Mouse (Mus musculus): ENCODE results near the gene Cort. TPM values are rescaled to one million over a fixed set of nuclear protein-coding genes. Genes with fewer than 3 reads are reported as not detected.

Cort gene
- 0.25 TPM in 1 of 2 replicates, not detected in the other for polyA plus RNA-seq (2015; fragmentation: Nextera tagmentation; extraction: Ambion mirVana)

DNA sequence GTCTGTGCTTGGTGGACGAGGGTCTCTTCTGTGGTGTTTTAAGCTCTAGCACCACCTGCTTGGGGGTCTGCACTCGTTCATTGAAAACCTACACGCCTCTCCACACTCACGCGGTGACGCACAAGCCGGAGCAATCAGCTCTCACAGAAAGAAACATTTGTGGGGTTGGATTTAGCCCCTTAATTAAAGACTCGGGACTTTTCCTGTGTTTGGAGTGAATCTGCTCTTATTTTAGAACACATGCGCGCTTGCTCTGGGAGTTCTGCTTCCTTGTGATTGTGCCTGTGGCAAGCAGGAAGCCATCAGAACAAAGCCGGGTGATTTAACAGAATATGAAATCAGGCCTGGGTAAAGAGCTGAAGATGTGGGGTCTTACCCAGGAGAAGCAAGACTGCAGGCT lies at the start of gene Cort:
Gene Cort (minus strand): TSS at position 101 of the 400 bp plus-strand sequence.

DNA sequence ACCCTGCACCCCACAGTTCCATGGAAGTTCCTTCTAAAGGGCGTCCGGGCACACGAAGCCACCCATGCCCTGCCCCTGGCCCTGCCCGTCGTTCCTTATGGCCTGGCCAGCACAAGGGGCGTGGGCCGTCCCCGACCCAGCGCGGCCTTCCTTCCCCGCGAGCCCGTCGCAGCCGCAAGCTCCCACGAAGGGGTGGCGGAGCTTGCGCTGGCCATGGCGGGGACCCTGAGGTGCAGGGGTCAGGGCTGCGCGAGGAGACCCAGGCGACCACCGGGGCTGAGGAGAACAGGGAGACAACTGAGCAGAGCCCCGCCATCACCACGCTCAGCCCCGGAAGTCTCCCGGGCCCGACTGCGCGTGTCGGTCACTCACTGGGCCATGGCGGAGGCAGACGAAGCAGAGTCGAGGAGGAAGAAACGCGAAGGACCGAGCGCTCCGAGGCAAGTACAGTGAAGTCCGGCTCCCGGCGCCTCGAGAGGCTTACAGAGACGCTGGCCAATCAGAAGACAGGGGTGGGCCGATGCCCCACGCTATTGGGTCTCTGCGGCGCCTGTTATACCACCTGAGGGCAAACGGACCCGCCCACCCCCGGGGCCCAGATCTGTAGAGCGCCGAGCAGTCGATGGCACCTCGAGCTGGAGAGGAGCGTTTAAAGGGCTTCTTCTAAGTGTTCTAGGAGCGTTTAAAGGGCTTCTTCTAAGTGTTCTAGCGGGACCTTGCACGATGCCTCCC lies 39.8 kb upstream of the Cort start, which contains the start of gene Pgd:
Gene Pgd (minus strand): TSS at position 557 of the 732 bp plus-strand sequence.

DNA sequence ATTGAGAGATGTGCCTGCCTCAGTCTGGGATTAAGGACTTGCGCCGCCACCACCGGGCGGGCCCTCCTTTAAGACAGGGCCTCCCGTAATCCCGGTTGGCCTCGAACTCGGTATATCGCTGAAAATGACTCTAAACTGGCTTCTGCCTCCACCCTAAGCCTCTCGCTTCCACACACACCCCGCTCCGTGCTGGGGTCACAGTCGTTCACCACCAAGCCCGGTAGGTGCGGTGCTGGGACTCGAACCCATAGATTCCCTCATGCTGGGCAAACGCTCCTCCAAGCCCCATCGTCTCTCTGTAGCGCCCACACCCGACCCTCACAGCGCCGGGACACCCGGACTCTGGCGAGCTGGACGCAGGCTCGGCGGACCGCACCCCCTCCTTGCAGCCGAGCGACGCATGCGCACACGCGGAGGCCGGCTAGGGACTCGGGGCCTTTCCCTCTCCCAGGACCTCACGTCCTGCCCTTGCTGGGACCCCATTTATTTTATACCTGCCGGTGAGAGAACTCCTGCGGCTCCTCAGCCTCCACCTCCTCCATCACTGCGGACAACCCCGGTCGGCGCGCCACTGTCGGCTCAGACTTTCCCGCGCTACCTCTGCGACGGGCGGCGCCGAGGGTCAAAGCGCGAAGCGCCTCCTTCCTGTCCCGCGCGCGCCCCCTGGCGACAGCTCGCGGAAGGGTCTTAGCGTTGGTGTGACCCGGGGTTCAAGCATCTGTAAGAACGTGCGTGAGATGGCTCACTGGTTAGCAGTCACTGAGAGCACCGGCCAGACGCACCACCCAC lies 10.6 kb upstream of the Cort start, which contains the start of gene Cenps:
Gene Cenps (minus strand): TSS at position 648 of the 789 bp plus-strand sequence.

DNA sequence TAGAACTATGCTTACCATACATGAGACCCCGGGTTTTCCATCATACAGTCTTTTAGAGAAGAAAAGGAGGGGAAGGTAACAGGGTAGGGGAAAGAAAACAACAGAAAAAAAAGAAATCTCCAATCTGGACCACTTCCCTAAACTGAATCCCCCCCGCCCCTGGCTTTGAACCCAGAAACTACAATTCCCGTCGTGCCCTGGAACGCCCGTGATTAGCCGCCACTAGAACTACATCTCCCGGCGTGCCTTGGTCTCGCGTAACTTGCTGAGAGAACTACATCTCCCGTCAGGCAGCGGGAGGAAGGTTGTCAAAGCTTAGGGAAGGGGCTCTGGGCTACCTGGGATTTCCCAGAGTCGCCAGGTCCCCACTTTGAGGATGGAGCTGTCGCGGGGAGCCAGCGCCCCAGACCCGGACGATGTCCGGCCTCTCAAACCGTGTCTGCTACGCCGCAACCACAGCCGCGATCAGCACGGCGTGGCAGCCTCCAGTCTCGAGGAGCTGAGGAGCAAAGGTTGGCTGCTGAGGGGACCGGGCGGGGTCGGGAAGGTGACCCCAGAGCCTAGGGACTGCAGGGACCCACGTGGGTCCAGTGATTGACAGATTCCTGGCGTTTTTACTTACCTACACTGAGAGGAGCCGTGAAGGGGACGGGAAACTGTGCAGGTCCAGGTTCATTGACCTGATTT lies 22.5 kb downstream of the Cort start, which contains the start of gene Dffa:
Gene Dffa (plus strand): TSS at position 272 of the 687 bp plus-strand sequence.

DNA sequence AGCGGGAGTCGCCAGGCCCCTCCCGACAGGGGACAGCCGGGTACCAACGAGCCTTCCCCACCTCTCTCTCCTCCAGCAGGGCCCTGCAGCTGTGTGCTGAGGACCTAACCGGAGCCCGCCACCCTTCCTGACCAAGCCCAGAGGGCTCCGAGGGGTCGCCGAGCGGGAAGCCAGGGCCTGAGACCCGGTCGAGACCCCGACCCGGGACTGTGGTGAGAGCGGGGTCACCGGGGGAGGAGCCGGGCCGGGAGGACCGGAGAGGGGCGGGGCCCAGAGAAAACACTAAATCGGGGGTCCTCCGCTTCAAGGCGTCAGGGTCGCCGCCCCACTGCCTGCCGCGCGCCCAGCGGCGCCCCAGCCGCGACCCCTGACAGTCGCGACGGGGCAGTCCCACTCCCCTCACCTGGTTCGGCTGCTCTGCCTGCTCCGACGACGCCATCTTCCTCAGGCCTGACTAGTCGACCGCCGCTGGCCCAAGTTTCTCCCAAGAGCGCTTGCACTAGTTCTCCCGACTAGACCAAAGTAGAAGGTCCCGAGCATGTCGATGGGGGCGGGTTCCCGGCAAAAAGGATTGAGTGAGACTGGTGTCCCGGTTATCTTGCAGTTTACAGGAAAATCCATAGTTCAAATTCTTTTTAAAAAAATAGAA lies 27.1 kb downstream of the Cort start, which contains the start of gene Pex14:
Gene Pex14 (minus strand): TSS at position 508 of the 649 bp plus-strand sequence.

Other genes with a start within 250 kb of the Cort start
- 64.9 and 65.1 TPM in 2 replicates for gene Pex14, start 26.9 kb downstream of the Cort start, polyA plus RNA-seq (2015; fragmentation: Nextera tagmentation; extraction: Ambion mirVana)
- gene Dffa, start 22.6 kb downstream of the Cort start, polyA plus RNA-seq (2015; fragmentation: Nextera tagmentation; extraction: Ambion mirVana), result 21.9 and 22.6 TPM in 2 replicates
- gene Cenps, start 10.9 kb upstream of the Cort start, polyA plus RNA-seq (2015; fragmentation: Nextera tagmentation; extraction: Ambion mirVana), result 10.0 and 14.1 TPM in 2 replicates
- gene Pgd, start 40.0 kb upstream of the Cort start, polyA plus RNA-seq (2015; fragmentation: Nextera tagmentation; extraction: Ambion mirVana), result 85.1 and 102 TPM in 2 replicates
- gene Kif1b, start 180.9 kb upstream of the Cort start, polyA plus RNA-seq (2015; fragmentation: Nextera tagmentation; extraction: Ambion mirVana), result 18.1 and 24.7 TPM in 2 replicates

All from urinary bladder, postnatal 0 days (tissue).